Mouse (Mus musculus) embryonic facial prominence, embryonic 14.5 days (tissue): ENCODE data around the gene Exoc2. TPM values are rescaled to one million over a fixed set of nuclear protein-coding genes. Genes with fewer than 3 reads are reported as not detected.

ENCODE experiments used
- ATAC-seq: fragments of 200-750 bp; cut with Nextera tagmentation; 2 replicates; pipeline ENCODE4 v1.8.0; 2017; ENCODE audit warnings: low read depth, moderate number of reproducible peaks, moderate TSS enrichment
- DNase-seq: peaks from one replicate; pipeline ENCODE4 v3.0.0-alpha.2; 2015; ENCODE audit warnings: low spot score
- H3K27ac ChIP-seq: fragments of 300-500 bp; sonication (generic); replicated peaks from 2 replicates; pipeline ENCODE4 v1.5.1; 2014; ENCODE audit warnings: low read depth, mild to moderate bottlenecking, low read length, moderate library complexity
- H3K27me3 ChIP-seq: fragments of 300-500 bp; sonication (generic); replicated peaks from 2 replicates; pipeline ENCODE4 v1.6.1; 2014; ENCODE audit warnings: low read length; ENCODE audit not compliant: control insufficient read depth, insufficient read depth
- H3K36me3 ChIP-seq: fragments of 300-500 bp; sonication (generic); 2 replicates; pipeline ENCODE4 v1.6.1; 2014; ENCODE audit warnings: low read length, mixed read lengths; ENCODE audit not compliant: control insufficient read depth, insufficient read depth
- H3K4me1 ChIP-seq: fragments of 300-500 bp; sonication (generic); 2 replicates; pipeline ENCODE4 v1.6.1; 2014; ENCODE audit warnings: antibody characterized with exemption, low read length; ENCODE audit not compliant: control insufficient read depth, insufficient read depth
- H3K4me2 ChIP-seq: fragments of 300-500 bp; sonication (generic); 2 replicates; pipeline ENCODE4 v1.6.1; 2014; ENCODE audit warnings: low read depth, mild to moderate bottlenecking, low read length, moderate library complexity, mixed read lengths
- H3K4me3 ChIP-seq: fragments of 300-500 bp; sonication (generic); 2 replicates; pipeline ENCODE4 v1.5.1; 2014; ENCODE audit warnings: low read depth, mild to moderate bottlenecking, low read length
- H3K9ac ChIP-seq: fragments of 300-500 bp; sonication (generic); 2 replicates; pipeline ENCODE4 v1.6.1; 2014; ENCODE audit warnings: low read depth, mild to moderate bottlenecking, low read length, moderate library complexity, mixed read lengths
- H3K9me3 ChIP-seq: fragments of 300-500 bp; sonication (generic); 2 replicates; pipeline ENCODE4 v1.6.1; 2016; ENCODE audit warnings: low read length; ENCODE audit not compliant: control insufficient read depth
- WGBS: fragments of 180-500 bp; shearing (Covaris S2); extraction: QIAGEN DNeasy Blood & Tissue Kit; methylation state at CpG from one replicate; pipeline ENCODE4 v1.1.7; 2014; 5-methylcytosine and 5-hydroxymethylcytosine counted together
- polyA plus RNA-seq: library from polyadenylated mRNA; unstranded; fragments of >200 nt; fragmentation: Nextera tagmentation; extraction: Ambion mirVana; gene quantifications from 2 replicates; pipeline ENCODE4 v1.2.1, GENCODE M21; 2014

Exoc2 gene
- polyA plus RNA-seq, 1 experiment from 2014 or later = 26.8 TPM

GRCm38 (mm10) chr13:30793196-30793595, 180.7 kb downstream of the Exoc2 start:
- no peak for ATAC-seq
- Histone ChIP-seq H3K4me1 (no peaks in the 10 kb centered on the region), H3K27ac (no peak overlapping the region), H3K4me3 (no peak overlapping the region), H3K9ac (no peak overlapping the region), H3K36me3 (no peaks in the 10 kb centered on the region), H3K27me3 (no peaks in the 10 kb centered on the region), H3K4me2 (no peak overlapping the region), H3K9me3 (no peaks in the 10 kb centered on the region)
- DNase-seq = no peak
- WGBS = 82% methylated on average over 4 of the region's 4 CpGs

- Histone ChIP-seq H3K9ac (no peak overlapping the region), H3K27ac (no peak overlapping the region), H3K4me1 (no peaks in the 10 kb centered on the region), H3K36me3 (no peaks in the 10 kb centered on the region), H3K4me3 (no peak overlapping the region), H3K4me2 (no peak overlapping the region), H3K27me3 (no peaks in the 10 kb centered on the region), H3K9me3 (no peaks in the 10 kb centered on the region)
- peak; percentile 78 for DNase-seq
- WGBS = 66% methylated on average over 3 of the region's 3 CpGs
- peak; percentile 81 for ATAC-seq
These were observed 181.2 kb downstream of the Exoc2 start for GRCm38 (mm10) chr13:30792741-30793140.

- no peak overlapping the region for H3K27ac ChIP-seq
- 70% methylated on average over 9 of the region's 9 CpGs for WGBS
- no peak overlapping the region for H3K4me2 ChIP-seq
- H3K4me1 ChIP-seq = no peaks in the 10 kb centered on the region
- ATAC-seq (no peak), DNase-seq (peak; percentile 22)
- H3K4me3 ChIP-seq = no peak overlapping the region
- no peak overlapping the region for H3K9ac ChIP-seq
- no peaks in the 10 kb centered on the region for H3K9me3 ChIP-seq
- H3K36me3 ChIP-seq = no peaks in the 10 kb centered on the region
- no peaks in the 10 kb centered on the region for H3K27me3 ChIP-seq
These were observed 181.6 kb downstream of the Exoc2 start for GRCm38 (mm10) chr13:30792308-30792707.

- WGBS = 63% methylated on average over 5 of the region's 5 CpGs
- H3K9me3 ChIP-seq = no peaks in the 10 kb centered on the region
- no peaks in the 10 kb centered on the region for H3K4me1 ChIP-seq
- H3K9ac ChIP-seq = no peak overlapping the region
- H3K36me3 ChIP-seq = no peaks in the 10 kb centered on the region
- no peaks in the 10 kb centered on the region for H3K27me3 ChIP-seq
- H3K27ac ChIP-seq = no peak overlapping the region
- DNase-seq (no peak), ATAC-seq (no peak)
- no peak overlapping the region for H3K4me2 ChIP-seq
- no peak overlapping the region for H3K4me3 ChIP-seq
These were observed 183.9 kb downstream of the Exoc2 start for GRCm38 (mm10) chr13:30790016-30790415.

GRCm38 (mm10) chr13:30788421-30788820, 185.5 kb downstream of the Exoc2 start:
- ATAC-seq (no peak), DNase-seq (no peak)
- H3K9ac ChIP-seq = no peak overlapping the region
- no peaks in the 10 kb centered on the region for H3K4me1 ChIP-seq
- H3K4me2 ChIP-seq = no peak overlapping the region
- no peak overlapping the region for H3K4me3 ChIP-seq
- H3K9me3 ChIP-seq = no peaks in the 10 kb centered on the region
- no peaks in the 10 kb centered on the region for H3K27me3 ChIP-seq
- H3K27ac ChIP-seq = no peak overlapping the region
- no peaks in the 10 kb centered on the region for H3K36me3 ChIP-seq
- WGBS = 65% methylated on average over 3 of the region's 3 CpGs

- Histone ChIP-seq H3K9me3 (no peaks in the 10 kb centered on the region), H3K36me3 (no peaks in the 10 kb centered on the region), H3K4me1 (no peaks in the 10 kb centered on the region), H3K27me3 (no peaks in the 10 kb centered on the region), H3K27ac (no peak overlapping the region), H3K4me2 (no peak overlapping the region), H3K4me3 (no peak overlapping the region), H3K9ac (no peak overlapping the region)
- WGBS = 90% methylated on average over 4 of the region's 4 CpGs
- DNase-seq (no peak), ATAC-seq (no peak)
These were observed 185.9 kb downstream of the Exoc2 start for GRCm38 (mm10) chr13:30787960-30788359.

- Histone ChIP-seq H3K27me3 (no peaks in the 10 kb centered on the region), H3K4me3 (no peak overlapping the region), H3K4me1 (0 out of 2 replicates have a peak, but pooled peaks cover 1% of the 10 kb centered on the region), H3K9me3 (no peaks in the 10 kb centered on the region), H3K27ac (no peak overlapping the region), H3K36me3 (no peaks in the 10 kb centered on the region), H3K4me2 (no peak overlapping the region), H3K9ac (no peak overlapping the region)
- 93% methylated on average over 2 of the region's 2 CpGs for whole genome bisulfite sequencing
- DNase-seq = no peak
- ATAC-seq = no peak
These were observed 186.3 kb downstream of the Exoc2 start for GRCm38 (mm10) chr13:30787556-30787955.

- DNase-seq (no peak), ATAC-seq (no peak)
- no peak overlapping the region for H3K4me2 ChIP-seq
- H3K27ac ChIP-seq = no peak overlapping the region
- H3K9ac ChIP-seq = no peak overlapping the region
- 60% methylated on average over 2 of the region's 2 CpGs for WGBS
- no peak overlapping the region for H3K4me3 ChIP-seq
- no peaks in the 10 kb centered on the region for H3K36me3 ChIP-seq
- no peaks in the 10 kb centered on the region for H3K27me3 ChIP-seq
- H3K9me3 ChIP-seq = no peaks in the 10 kb centered on the region
- 0 out of 2 replicates have a peak, but pooled peaks cover 7% of the 10 kb centered on the region for H3K4me1 ChIP-seq
These were observed 186.9 kb downstream of the Exoc2 start for GRCm38 (mm10) chr13:30787036-30787320.

- Histone ChIP-seq H3K9me3 (no peaks in the 10 kb centered on the region), H3K27me3 (no peaks in the 10 kb centered on the region), H3K4me2 (no peak overlapping the region), H3K36me3 (no peaks in the 10 kb centered on the region), H3K4me1 (0 out of 2 replicates have a peak, but pooled peaks cover 10% of the 10 kb centered on the region), H3K9ac (no peak overlapping the region), H3K27ac (no peak overlapping the region), H3K4me3 (no peak overlapping the region)
- DNase-seq (no peak), ATAC-seq (no peak)
- 83% methylated on average over 5 of the region's 5 CpGs for WGBS
These were observed 187.5 kb downstream of the Exoc2 start for GRCm38 (mm10) chr13:30786235-30787035.
